Mouse (Mus musculus) intestine, postnatal 0 days (tissue): Measurements from ENCODE around the gene Ank2. TPM values are rescaled to one million over a fixed set of nuclear protein-coding genes. Genes with fewer than 3 reads are reported as not detected.

Source experiments
- ATAC-seq: fragments of 200-750 bp; cut with Nextera tagmentation; 2 replicates; pipeline ENCODE4 v1.8.0; 2017; ENCODE audit warnings: mild to moderate bottlenecking, moderate TSS enrichment, moderate library complexity
- H3K27ac ChIP-seq: fragments of 300-500 bp; sonication (generic); 2 replicates; pipeline ENCODE4 v1.5.1; 2014; ENCODE audit warnings: mild to moderate bottlenecking, low read depth, low read length, moderate library complexity
- H3K27me3 ChIP-seq: fragments of 300-500 bp; sonication (generic); replicated peaks from 2 replicates; pipeline ENCODE4 v1.6.1; 2014; ENCODE audit warnings: low read length, mixed read lengths; ENCODE audit not compliant: control insufficient read depth, insufficient read depth
- H3K36me3 ChIP-seq: fragments of 300-500 bp; sonication (generic); 2 replicates; pipeline ENCODE4 v1.6.1; 2014; ENCODE audit warnings: mild to moderate bottlenecking, moderate library complexity; ENCODE audit not compliant: control insufficient read depth, insufficient read depth
- H3K4me1 ChIP-seq: fragments of 300-500 bp; sonication (generic); replicated peaks from 2 replicates; pipeline ENCODE4 v1.6.1; 2014; ENCODE audit warnings: antibody characterized with exemption, low read length, mixed read lengths; ENCODE audit not compliant: control insufficient read depth, insufficient read depth
- H3K4me2 ChIP-seq: fragments of 300-500 bp; sonication (generic); replicated peaks from 2 replicates; pipeline ENCODE4 v1.6.1; 2014; ENCODE audit warnings: low read depth, mild to moderate bottlenecking, moderate library complexity
- H3K4me3 ChIP-seq: fragments of 300-500 bp; sonication (generic); 2 replicates; pipeline ENCODE4 v1.5.1; 2014; ENCODE audit warnings: low read depth, low read length
- H3K9ac ChIP-seq: fragments of 300-500 bp; sonication (generic); 2 replicates; pipeline ENCODE4 v1.6.1; 2014; ENCODE audit warnings: mild to moderate bottlenecking, low read depth, low read length
- H3K9me3 ChIP-seq: fragments of 300-500 bp; sonication (generic); 2 replicates; pipeline ENCODE4 v1.6.1; 2016; ENCODE audit warnings: mixed run types; ENCODE audit not compliant: control insufficient read depth
- CTCF ChIP-seq: sonication (generic); IDR thresholded peaks from 2 replicates; pipeline ENCODE4 v1.5.1; 2016; ENCODE audit warnings: low read depth, mild to moderate bottlenecking, control low read depth, antibody characterized with exemption, moderate library complexity
- WGBS: fragments of 180-500 bp; shearing (Covaris S2); extraction: QIAGEN DNeasy Blood & Tissue Kit; methylation state at CpG from one replicate; pipeline ENCODE4 v1.1.7; 2014; 5-methylcytosine and 5-hydroxymethylcytosine counted together
- polyA plus RNA-seq: library from polyadenylated mRNA; unstranded; fragments of >200 nt; fragmentation: Nextera tagmentation; extraction: Ambion mirVana; gene quantifications from 2 replicates; pipeline ENCODE4 v1.2.1, GENCODE M21; 2015

Gene Ank2
- polyA plus RNA-seq, 1 experiment from 2014 or later = 9.0 TPM

DNA sequence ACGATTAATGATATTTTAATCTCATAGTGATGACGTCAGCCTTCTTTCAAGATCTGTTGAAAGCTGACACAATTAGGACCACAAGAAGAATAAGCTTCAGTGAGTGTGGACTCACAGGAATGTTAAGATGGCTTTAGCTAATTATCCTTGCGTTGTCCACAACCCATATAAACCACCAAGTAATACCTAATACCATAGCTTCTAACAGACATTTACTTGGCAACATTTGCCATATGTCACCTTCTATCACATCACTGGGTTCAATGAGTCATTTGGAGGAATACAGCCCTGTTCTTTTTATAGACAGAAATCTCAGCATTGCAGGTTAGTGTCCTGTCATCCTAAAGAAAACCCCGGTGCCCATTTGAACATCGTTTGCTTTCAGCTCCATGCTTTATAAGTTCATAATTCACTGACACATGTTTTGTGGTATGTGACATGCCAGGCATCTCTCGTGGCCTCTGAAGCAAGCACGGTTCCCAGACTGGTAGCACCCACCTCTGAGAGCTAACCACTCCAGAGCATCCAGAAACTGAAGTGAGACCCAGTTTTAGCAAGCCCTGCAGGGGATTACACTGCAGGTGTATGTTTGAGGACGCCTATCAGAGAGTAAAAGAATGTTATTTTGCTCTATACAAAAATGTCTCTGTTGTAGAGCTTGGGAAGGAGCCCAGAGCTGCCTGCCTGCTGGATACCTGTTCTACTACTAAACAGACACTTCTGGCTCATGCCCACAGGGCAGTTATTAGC, 423.4 kb downstream of the Ank2 start:
- H3K4me2 ChIP-seq = no peak overlapping the region
- TF ChIP-seq CTCF = no peak
- no peaks in the 10 kb centered on the region for H3K27me3 ChIP-seq
- no peaks in the 10 kb centered on the region for H3K36me3 ChIP-seq
- H3K4me1 ChIP-seq = no peaks in the 10 kb centered on the region
- no peak overlapping the region for H3K4me3 ChIP-seq
- WGBS = 81% methylated on average over 8 of the region's 8 CpGs
- H3K9ac ChIP-seq = no peak overlapping the region
- H3K27ac ChIP-seq = no peak overlapping the region
- ATAC-seq = no peak
- no peaks in the 10 kb centered on the region for H3K9me3 ChIP-seq

DNA sequence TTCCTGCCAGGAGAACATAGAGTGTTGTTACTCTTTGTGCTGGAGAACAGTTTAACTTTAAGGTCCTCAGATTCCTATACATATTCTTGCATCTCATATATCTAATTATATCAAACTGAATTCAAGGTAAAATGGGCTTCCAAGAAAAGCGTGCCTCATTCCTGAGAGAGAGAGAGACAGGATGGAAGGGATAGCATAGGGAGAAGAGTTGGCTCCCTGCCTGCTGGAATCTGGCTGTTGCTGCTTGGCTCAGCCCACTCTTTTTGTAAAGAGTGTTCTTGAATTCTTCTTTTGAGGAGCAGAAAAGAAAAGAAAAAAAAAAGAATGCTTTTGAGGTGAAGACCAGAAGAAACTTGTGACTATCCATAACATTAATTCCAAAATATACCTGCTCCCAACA, 427.7 kb downstream of the Ank2 start:
- H3K4me2 ChIP-seq = no peak overlapping the region
- whole genome bisulfite sequencing = 60% methylated on average over 1 of the region's 1 CpGs
- H3K4me1 ChIP-seq = no peaks in the 10 kb centered on the region
- H3K4me3 ChIP-seq = no peak overlapping the region
- H3K27ac ChIP-seq = no peak overlapping the region
- no peaks in the 10 kb centered on the region for H3K27me3 ChIP-seq
- H3K9ac ChIP-seq = no peak overlapping the region
- no peaks in the 10 kb centered on the region for H3K36me3 ChIP-seq
- H3K9me3 ChIP-seq = no peaks in the 10 kb centered on the region
- ATAC-seq = no peak
- no peak for TF ChIP-seq CTCF

- 80% methylated on average over 5 of the region's 5 CpGs for WGBS
- no peak for TF ChIP-seq CTCF
Observed at GRCm38 (mm10) chr3:127063654-127064386, 435.3 kb downstream of the Ank2 start.

GRCm38 (mm10) chr3:127059671-127060070, 439.5 kb downstream of the Ank2 start:
- H3K36me3 ChIP-seq = no peaks in the 10 kb centered on the region
- H3K9ac ChIP-seq = no peak overlapping the region
- TF ChIP-seq CTCF = no peak
- no peak overlapping the region for H3K27ac ChIP-seq
- H3K9me3 ChIP-seq = no peaks in the 10 kb centered on the region
- H3K4me3 ChIP-seq = no peak overlapping the region
- 85% methylated on average over 4 of the region's 4 CpGs for WGBS
- no peaks in the 10 kb centered on the region for H3K27me3 ChIP-seq
- no peaks in the 10 kb centered on the region for H3K4me1 ChIP-seq
- no peak overlapping the region for H3K4me2 ChIP-seq
- no peak for ATAC-seq

More at GRCm38 (mm10) chr3:127063654-127064386, 435.3 kb downstream of the Ank2 start:
- H3K4me2 ChIP-seq = no peak overlapping the region
- ATAC-seq = no peak
- H3K4me3 ChIP-seq = no peak overlapping the region
- H3K27ac ChIP-seq = no peak overlapping the region
- no peaks in the 10 kb centered on the region for H3K36me3 ChIP-seq
- H3K9ac ChIP-seq = no peak overlapping the region
- no peaks in the 10 kb centered on the region for H3K4me1 ChIP-seq
- H3K9me3 ChIP-seq = no peaks in the 10 kb centered on the region
- no peaks in the 10 kb centered on the region for H3K27me3 ChIP-seq

DNA sequence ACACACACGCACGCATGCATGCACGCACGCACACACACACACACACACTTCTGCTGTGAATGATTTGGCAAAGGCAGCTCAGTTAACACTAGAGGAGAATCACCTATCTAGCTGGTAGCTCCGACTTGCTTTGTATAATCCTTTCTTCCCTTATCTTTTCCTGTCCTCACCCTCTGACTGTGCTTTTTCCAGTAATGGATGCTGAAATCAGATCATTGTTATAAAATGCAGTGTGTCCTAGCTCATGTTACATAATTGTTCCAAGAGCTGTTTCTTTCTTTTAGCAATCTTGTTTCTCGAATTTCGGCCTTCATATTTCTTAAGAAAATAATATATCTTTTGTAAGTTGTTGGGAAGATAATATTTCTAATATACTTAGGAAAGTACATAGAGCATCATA, 457.9 kb downstream of the Ank2 start:
- Histone ChIP-seq H3K9me3 (no peaks in the 10 kb centered on the region), H3K4me2 (no peak overlapping the region), H3K27ac (no peak overlapping the region), H3K36me3 (no peaks in the 10 kb centered on the region), H3K27me3 (no peaks in the 10 kb centered on the region), H3K4me3 (no peak overlapping the region), H3K9ac (no peak overlapping the region), H3K4me1 (no peaks in the 10 kb centered on the region)
- TF ChIP-seq CTCF = no peak
- WGBS = 84% methylated on average over 7 of the region's 7 CpGs
- no peak for ATAC-seq

GRCm38 (mm10) chr3:127038570-127038969, 460.6 kb downstream of the Ank2 start:
- ATAC-seq = no peak
- WGBS = 86% methylated on average over 7 of the region's 7 CpGs

More at GRCm38 (mm10) chr3:127038570-127038969, 460.6 kb downstream of the Ank2 start:
- no peaks in the 10 kb centered on the region for H3K36me3 ChIP-seq
- no peak overlapping the region for H3K27ac ChIP-seq
- no peak overlapping the region for H3K4me2 ChIP-seq
- H3K9me3 ChIP-seq = no peaks in the 10 kb centered on the region
- no peak overlapping the region for H3K4me3 ChIP-seq
- no peaks in the 10 kb centered on the region for H3K4me1 ChIP-seq
- H3K27me3 ChIP-seq = no peaks in the 10 kb centered on the region
- no peak overlapping the region for H3K9ac ChIP-seq
- no peak for TF ChIP-seq CTCF
